Mouse (Mus musculus): ENCODE data around the gene Cdc14a.

Cdc14a gene

GRCm38 (mm10) chr3:116267036-116267654 lies 156.7 kb downstream of the Cdc14a start:
- no peak for DNase-seq (ENCODE audit: low read depth, low spot score)

- no peak for DNase-seq (ENCODE audit: low read depth, low spot score)
Measured at GRCm38 (mm10) chr3:116266360-116266759, 157.5 kb downstream of the Cdc14a start.

DNA sequence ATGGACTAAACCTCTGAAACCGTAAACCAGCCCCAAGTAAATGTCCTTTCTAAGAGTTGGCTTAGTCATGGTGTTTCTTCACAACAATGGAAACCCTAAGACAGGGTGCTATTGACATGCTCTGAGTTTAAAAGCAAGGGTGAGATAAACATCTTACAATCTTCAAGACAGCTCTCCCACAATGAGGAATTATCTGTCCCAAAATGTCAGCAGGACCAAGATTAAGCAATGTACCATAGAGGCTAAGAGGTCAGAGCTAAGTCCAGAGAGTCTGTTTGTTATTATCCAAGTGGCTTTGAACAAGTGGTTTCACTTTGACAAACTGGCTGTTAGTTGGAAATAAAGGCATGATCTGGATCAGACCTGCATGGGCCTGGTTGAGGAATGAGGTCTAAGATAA lies 159.9 kb downstream of the Cdc14a start:
- no peak for DNase-seq (ENCODE audit: low read depth, low spot score)

DNA sequence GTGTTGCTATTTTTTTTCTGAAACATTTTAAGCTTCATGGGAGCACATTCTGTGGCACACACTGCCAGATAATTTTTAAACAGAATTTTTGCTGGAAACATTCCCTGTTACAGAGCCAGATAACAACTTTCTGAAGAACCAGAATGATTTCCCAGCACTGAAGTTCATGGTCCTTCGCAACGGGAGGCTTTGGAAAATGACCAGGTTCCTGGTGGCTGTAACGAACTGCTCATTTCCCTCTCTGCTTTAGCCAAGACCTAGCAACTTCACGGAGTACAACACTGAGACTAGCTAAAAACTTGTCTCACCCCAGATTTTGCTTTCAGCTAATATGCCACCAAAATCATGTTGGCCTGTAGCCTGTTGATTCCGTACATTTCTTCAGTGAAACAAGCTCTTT lies 160.8 kb downstream of the Cdc14a start:
- no peak for DNase-seq (ENCODE audit: low read depth, low spot score)

DNA sequence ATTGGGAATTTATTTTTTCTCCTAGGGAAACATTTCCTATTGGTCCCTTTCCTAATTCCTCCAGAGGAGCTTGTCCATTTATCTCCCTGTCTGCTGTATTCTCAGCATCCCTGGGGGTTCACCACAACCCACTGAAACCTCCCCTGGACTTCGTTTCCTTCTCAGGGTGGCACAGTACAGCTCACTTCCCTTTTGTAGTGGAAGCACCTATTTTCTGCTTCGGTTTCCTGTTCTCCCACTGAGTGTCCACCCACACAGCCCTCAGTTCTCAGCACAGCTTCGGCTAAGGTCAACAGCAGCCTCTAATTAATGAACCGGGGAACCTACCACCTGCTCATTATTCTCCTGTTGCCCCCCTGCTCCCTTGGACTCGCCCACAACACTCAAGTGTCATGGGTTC lies 167.7 kb downstream of the Cdc14a start:
- no peak for DNase-seq (ENCODE audit: low read depth, low spot score)

DNA sequence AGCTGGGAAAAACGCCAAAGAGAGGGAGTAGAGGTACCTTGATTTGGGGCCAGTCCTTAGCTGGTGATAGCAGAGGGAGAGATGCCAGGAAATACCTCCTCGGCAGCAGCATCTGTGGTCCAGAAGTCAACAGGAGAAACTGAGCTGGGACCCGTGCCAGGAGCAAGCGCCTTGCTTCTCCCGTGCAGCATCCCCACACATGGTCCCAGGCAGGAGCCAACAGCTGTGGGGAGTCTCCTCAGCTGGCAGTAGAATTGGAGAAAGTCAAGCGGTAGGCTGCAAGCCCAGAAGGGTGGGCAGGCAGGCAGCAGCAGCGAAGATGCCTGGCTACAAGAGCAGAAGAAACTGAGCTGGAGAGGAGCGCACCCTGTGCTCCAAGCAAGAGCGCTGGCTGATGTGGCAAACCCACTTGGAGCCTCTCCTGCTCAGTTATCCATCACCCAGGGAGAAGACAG lies 170.7 kb downstream of the Cdc14a start, which contains the start of gene Gpr88:
Gpr88 (minus strand) TSS at position 427 of the 455 bp plus-strand sequence.
- DNase-seq (ENCODE audit: low read depth, low spot score), result peak; percentile 32

DNA sequence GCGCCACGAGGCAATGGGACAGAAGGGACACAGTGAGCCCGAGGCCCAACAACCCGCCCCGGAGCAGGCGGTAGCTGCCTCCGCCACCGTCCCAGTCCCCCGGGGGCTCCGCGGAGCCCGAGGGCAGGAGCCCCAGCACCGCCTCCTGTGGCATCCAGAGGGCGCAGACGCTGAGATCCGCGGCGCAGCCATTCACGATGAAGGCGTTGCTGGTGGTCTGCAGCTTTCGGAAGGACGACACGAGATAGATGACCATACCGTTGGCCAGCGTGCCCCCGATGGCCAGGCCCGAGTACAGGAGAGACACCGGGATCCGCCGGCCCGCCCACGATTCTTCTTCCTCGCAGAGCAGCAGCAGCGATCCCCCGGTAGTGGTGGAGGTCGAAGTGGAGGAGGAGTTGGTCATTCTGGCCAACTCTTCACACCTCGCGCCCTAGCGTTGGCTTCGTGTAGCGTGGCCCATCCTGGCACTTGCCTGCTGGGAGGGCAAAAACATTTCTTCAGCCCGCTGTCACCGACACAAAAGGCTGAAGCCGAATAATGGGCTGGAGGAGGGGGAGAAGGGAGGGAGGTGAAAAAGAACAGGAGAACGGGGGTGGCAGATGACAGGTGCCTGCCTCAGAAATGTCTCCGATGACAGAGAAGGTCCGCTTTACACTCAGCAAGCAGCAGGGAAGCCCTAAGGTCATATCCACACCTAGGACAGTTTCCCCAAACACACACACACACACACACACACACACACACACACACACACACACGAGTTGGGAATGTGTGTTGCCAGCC lies 171.4 kb downstream of the Cdc14a start:
- peak; percentile 55 for DNase-seq (ENCODE audit: low read depth, low spot score)

DNA sequence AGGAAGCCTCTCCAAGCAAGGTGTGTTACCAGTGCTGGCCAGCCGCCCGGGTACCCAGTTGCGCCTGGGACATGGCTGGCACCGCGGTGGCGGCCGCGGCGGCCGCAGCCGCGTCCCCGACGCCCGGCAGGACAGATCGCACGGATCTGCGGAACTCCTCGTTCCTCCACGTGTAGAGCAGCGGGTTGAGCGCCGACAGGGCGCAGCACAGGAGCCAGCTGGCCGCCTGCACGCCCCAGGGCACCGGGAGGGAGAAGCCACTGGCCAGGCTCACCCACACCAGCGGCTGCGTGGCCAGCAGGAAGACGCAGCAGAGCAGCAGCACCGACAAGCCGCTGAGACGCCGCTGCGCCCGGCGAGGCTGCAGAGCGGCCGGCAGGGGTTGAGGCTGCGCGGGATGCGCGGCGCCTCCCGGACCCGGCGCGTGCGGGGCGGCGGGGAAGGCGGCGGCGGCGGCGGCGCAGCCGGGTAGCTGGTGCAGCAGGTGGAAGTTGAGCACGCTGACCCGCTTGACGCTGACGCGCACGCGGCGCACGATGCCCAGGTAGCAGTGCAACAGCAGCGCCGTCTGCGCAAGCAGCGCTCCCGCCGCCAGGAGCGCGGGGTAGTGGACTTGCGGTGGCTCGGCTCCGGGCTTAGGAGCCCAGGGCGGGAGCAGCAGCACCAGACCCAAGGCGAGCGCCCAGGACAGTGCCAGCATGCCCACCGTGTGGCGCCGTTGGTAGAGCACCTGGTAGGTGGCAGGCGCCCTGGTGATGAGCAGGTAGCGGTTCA lies 172.2 kb downstream of the Cdc14a start:
- peak; percentile 42 for DNase-seq (ENCODE audit: low read depth, low spot score)

DNA sequence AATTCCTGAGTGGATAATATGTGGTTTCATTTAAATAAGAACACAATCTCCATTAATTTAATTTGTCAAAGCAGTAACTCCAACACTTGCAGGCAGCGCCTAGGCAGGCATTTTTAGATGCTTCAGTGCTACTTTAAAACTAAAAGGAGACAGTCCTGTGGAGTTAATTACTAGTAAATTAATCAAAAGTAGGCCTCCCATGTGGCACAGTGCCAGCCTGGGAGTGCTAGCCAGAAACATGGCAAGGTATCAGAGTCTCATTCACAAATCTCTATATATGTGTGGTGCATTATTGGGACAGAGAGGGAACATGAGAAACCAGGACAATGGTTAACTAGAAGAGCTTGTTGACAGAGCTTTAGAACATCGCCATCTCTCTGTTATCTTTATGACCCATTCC lies 174.8 kb downstream of the Cdc14a start:
- DNase-seq (ENCODE audit: low read depth, low spot score), result no peak

DNA sequence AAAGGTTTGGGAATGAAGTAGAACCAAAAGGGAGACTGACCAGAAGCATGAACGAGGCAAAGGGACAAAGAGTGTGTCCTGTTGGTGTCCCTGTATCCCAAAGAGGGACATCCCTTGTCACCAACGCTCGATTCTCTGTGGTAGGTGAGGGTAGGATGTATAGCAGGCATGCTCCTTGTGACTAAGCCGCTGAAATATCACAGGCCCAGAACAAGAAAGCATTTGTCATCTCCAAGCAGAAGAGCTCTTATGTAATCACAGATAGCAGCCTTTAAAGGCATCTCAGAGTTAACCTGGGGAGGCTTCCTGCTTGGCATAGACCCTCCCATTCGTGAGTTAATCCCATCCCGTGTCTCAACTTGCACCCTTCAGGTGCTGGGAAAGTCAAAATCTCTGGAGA lies 179.4 kb downstream of the Cdc14a start:
- DNase-seq (ENCODE audit: low read depth, low spot score), result no peak

- DNase-seq (ENCODE audit: low read depth, low spot score), result no peak
Measured at GRCm38 (mm10) chr3:116242685-116243084, 181.1 kb downstream of the Cdc14a start.

DNA sequence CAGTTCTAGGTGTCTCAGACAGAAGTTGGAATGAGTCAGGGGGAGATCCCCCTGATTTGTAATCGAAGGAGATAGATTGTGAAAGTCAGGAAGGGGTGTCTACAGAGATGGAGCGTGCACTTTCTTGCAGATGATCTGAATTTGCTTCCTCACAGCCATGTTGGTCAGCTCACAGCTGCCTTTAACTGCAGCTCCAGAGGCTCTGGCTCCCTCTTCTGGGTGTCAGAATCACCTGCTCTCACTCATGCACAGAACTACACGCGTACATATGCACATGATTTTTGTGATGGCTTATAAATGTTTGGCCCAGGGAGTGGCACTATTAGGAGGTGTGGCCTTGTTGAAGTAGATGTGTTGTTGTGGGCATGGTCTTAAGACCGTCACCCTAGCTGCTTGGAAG lies 186.3 kb downstream of the Cdc14a start:
- no peak for DNase-seq (ENCODE audit: low read depth, low spot score)

- no peak for DNase-seq (ENCODE audit: low read depth, low spot score)
Measured at GRCm38 (mm10) chr3:116236856-116237255, 187.0 kb downstream of the Cdc14a start.

DNA sequence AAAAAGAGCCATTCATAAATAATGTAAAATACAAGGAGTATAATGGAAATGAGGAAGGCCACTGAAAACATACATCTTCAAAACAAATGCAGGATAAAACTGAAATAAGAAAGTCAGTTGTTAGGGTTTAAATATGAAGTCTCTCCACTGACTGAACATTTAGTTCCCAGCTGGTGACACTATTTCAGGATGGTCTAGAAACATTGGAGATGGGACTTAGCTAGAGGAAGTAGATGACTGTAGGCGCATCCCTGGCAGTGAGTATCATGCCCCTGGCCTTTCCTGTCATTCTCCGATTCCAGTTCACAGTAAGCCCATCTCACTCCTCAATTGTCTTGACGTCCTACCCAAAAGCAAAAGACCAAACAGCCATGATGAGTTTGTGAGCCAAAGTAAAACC lies 190.3 kb downstream of the Cdc14a start:
- no peak for DNase-seq (ENCODE audit: low read depth, low spot score)

GRCm38 (mm10) chr3:116232763-116233162 lies 191.1 kb downstream of the Cdc14a start:
- no peak for DNase-seq (ENCODE audit: low read depth, low spot score)

- DNase-seq (ENCODE audit: low read depth, low spot score), result no peak
Measured at GRCm38 (mm10) chr3:116229336-116229735, 194.5 kb downstream of the Cdc14a start.

GRCm38 (mm10) chr3:116228360-116229245 lies 195.2 kb downstream of the Cdc14a start:
- no peak for DNase-seq (ENCODE audit: low read depth, low spot score)

GRCm38 (mm10) chr3:116227383-116227782 lies 196.4 kb downstream of the Cdc14a start:
- no peak for DNase-seq (ENCODE audit: low read depth, low spot score)

DNA sequence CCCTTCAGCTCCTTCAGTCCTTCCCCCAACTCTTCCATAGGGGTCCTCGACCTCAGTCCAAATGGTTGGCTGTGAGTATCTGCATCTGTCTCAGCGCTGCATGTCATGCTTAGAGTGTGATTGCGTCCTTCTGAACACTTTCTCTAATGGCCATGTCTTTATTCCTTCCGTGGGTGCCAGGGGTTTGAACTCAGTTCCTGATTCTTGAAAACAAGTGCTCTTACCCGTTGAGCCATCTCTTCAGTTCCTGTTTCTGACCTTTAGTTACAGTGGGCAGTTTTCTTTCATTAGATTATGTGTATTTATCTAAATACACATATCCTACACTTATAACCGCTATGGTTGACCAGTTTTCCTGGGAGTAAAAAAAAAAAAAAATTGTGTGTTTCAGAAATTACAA lies 196.9 kb downstream of the Cdc14a start:
- no peak for DNase-seq (ENCODE audit: low read depth, low spot score)
